Mouse (Mus musculus) hindbrain, embryonic 16.5 days (tissue): ENCODE measurements around the gene Scamp2. TPM values are rescaled to one million over a fixed set of nuclear protein-coding genes. Genes with fewer than 3 reads are reported as not detected.

ENCODE experiments used
- ATAC-seq: fragments of 200-750 bp; cut with Nextera tagmentation; 2 replicates; pipeline ENCODE4 v1.8.0; 2017; ENCODE audit warnings: moderate TSS enrichment, moderate library complexity
- H3K27ac ChIP-seq: fragments of 300-500 bp; sonication (generic); 2 replicates; pipeline ENCODE4 v1.5.1; 2014; ENCODE audit warnings: low read depth, mild to moderate bottlenecking, control low read depth, low read length, moderate library complexity
- H3K27me3 ChIP-seq: fragments of 300-500 bp; sonication (generic); replicated peaks from 2 replicates; pipeline ENCODE4 v1.6.1; 2014; ENCODE audit warnings: low read length; ENCODE audit not compliant: control insufficient read depth, insufficient read depth
- H3K36me3 ChIP-seq: fragments of 300-500 bp; sonication (generic); 2 replicates; pipeline ENCODE4 v1.6.1; 2014; ENCODE audit warnings: mild to moderate bottlenecking, low read length, moderate library complexity, mixed read lengths; ENCODE audit not compliant: control insufficient read depth, insufficient read depth
- H3K4me1 ChIP-seq: fragments of 300-500 bp; sonication (generic); 2 replicates; pipeline ENCODE4 v1.6.1; 2014; ENCODE audit warnings: low read depth, low read length; ENCODE audit not compliant: control insufficient read depth, insufficient read depth
- H3K4me2 ChIP-seq: fragments of 300-500 bp; sonication (generic); 2 replicates; pipeline ENCODE4 v1.6.1; 2014; ENCODE audit warnings: mild to moderate bottlenecking, low read length, control low read depth, moderate library complexity
- H3K4me3 ChIP-seq: fragments of 300-500 bp; sonication (generic); 2 replicates; pipeline ENCODE4 v1.5.1; 2014; ENCODE audit warnings: mild to moderate bottlenecking, low read length, control low read depth, moderate library complexity
- H3K9ac ChIP-seq: fragments of 300-500 bp; sonication (generic); 2 replicates; pipeline ENCODE4 v1.6.1; 2014; ENCODE audit warnings: low read depth, mild to moderate bottlenecking, control low read depth, low read length, moderate library complexity
- H3K9me3 ChIP-seq: fragments of 300-500 bp; sonication (generic); 2 replicates; pipeline ENCODE4 v1.6.1; 2014; ENCODE audit warnings: mild to moderate bottlenecking, low read length, moderate library complexity; ENCODE audit not compliant: control insufficient read depth
- WGBS: fragments of 180-500 bp; shearing (Covaris S2); extraction: QIAGEN DNeasy Blood & Tissue Kit; methylation state at CpG from one replicate; pipeline ENCODE4 v1.1.7; 2014; 5-methylcytosine and 5-hydroxymethylcytosine counted together
- polyA plus RNA-seq: library from polyadenylated mRNA; unstranded; fragments of >200 nt; fragmentation: Nextera tagmentation; extraction: Ambion mirVana; gene quantifications from 2 replicates; pipeline ENCODE4 v1.2.1, GENCODE M21; 2015

The Scamp2 gene
- polyA plus RNA-seq, 1 experiment from 2014 or later = 49.4 TPM

- Histone ChIP-seq H3K9me3 (no peaks in the 10 kb centered on the region), H3K4me2 (no peak overlapping the region), H3K27ac (no peak overlapping the region), H3K27me3 (no peaks in the 10 kb centered on the region), H3K4me3 (no peak overlapping the region), H3K9ac (no peak overlapping the region), H3K36me3 (peaks cover 25% of the 10 kb centered on the region), H3K4me1 (no peaks in the 10 kb centered on the region)
- WGBS = 85% methylated on average over 3 of the region's 3 CpGs
- ATAC-seq = no peak
These were observed 14.8 kb downstream of the Scamp2 start for GRCm38 (mm10) chr9:57575577-57575976.

GRCm38 (mm10) chr9:57577144-57577849 is 16.6 kb downstream of the Scamp2 start:
- no peak for ATAC-seq
- H3K9me3 ChIP-seq = no peaks in the 10 kb centered on the region
- 79% methylated on average over 6 of the region's 6 CpGs for WGBS
- H3K27me3 ChIP-seq = no peaks in the 10 kb centered on the region
- H3K9ac ChIP-seq = no peak overlapping the region
- H3K27ac ChIP-seq = no peak overlapping the region
- no peak overlapping the region for H3K4me3 ChIP-seq
- peaks cover 32% of the 10 kb centered on the region for H3K36me3 ChIP-seq
- no peak overlapping the region for H3K4me2 ChIP-seq
- no peaks in the 10 kb centered on the region for H3K4me1 ChIP-seq

DNA sequence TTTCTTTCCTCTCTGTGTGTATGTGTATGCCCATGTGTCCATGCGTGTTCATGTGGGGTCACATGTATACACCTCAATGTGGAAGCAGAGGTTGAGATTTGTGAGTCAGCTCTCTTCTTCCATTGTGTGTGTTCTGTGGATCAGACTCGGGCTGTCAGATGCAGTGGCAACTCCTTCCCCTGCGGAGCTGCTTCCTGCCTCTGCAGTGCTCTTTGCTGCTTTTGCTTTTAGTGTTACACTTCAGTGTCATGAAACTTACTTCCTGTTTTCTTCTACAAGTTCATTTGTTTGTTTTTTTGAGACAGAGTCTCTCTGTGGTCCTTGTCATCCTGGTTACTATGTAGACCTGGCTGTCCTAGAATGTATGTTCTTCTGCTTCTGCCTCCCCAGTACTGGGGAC is 24.2 kb downstream of the Scamp2 start:
- peaks cover 51% of the 10 kb centered on the region for H3K36me3 ChIP-seq
- no peak for ATAC-seq
- H3K4me3 ChIP-seq = no peak overlapping the region
- H3K9ac ChIP-seq = no peak overlapping the region
- H3K9me3 ChIP-seq = no peaks in the 10 kb centered on the region
- no peak overlapping the region for H3K4me2 ChIP-seq
- H3K4me1 ChIP-seq = peaks cover 5% of the 10 kb centered on the region
- WGBS = 92% methylated on average over 3 of the region's 3 CpGs
- H3K27ac ChIP-seq = no peak overlapping the region
- H3K27me3 ChIP-seq = no peaks in the 10 kb centered on the region

DNA sequence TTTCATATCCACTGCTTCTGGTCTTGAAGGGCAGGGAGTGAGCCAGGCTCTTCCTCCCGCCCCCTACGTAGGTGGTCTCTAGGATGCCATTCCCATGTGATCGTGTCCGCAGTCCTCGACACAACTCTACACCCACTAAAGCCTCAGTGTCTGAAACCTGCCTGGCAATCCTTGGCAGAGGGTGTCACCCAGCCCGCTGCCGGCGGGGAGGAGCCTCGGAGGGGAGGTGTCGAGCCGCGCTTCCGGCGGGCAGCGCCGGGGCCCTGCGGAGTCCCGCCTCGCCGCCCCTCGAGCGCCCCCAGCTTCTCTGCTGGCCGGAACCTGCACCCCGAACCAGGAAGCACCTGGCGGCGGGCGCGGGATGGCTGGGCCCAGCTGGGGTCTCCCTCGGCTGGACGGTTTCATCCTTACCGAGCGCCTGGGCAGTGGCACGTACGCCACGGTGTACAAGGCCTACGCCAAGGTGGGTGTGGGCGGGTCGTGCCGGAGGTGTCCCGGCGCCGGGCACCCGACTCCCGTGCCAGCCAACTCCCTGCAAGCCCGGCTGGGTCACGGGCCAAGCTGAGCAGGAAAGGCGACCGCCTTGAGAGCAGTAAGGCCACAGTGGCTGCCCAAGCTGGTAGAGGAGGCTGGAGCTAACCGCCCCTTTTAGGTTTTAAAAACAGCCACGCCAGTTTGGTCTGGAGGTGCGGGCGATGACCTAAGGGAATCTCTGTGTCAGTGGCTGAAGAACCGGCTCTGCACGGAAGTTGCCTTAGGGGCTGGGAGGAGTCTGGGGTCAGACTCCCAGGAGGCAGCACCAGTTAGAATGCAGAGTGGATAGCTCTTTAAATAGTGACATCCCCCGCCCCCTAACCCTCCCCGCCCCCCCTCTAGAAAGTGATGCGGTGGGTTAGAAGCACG is 28.7 kb downstream of the Scamp2 start, which contains the start of gene Ulk3:
TSS of gene Ulk3 (plus strand) at position 229 of the 903 bp plus-strand sequence.
- ATAC-seq = peak; percentile 87
- Histone ChIP-seq H3K9me3 (no peaks in the 10 kb centered on the region), H3K4me3 (peak within 1 kb of the TSS; percentile 67), H3K4me1 (peaks cover 13% of the 10 kb centered on the region), H3K4me2 (peak within 1 kb of the TSS; percentile 78), H3K27me3 (no peaks in the 10 kb centered on the region), H3K27ac (peak within 1 kb of the TSS; percentile 76), H3K36me3 (peaks cover 24% of the 10 kb centered on the region), H3K9ac (peak within 1 kb of the TSS; percentile 80)
- under 1% methylated on average over 58 of the region's 58 CpGs for WGBS

- Histone ChIP-seq H3K4me3 (no peak overlapping the region), H3K9me3 (no peaks in the 10 kb centered on the region), H3K27me3 (no peaks in the 10 kb centered on the region), H3K9ac (no peak overlapping the region), H3K4me2 (no peak overlapping the region), H3K27ac (no peak overlapping the region), H3K4me1 (peaks cover 13% of the 10 kb centered on the region), H3K36me3 (peaks cover 21% of the 10 kb centered on the region)
- WGBS = 35% methylated on average over 5 of the region's 5 CpGs
- ATAC-seq = no peak
These were observed 30.0 kb downstream of the Scamp2 start for GRCm38 (mm10) chr9:57590726-57591125.

GRCm38 (mm10) chr9:57593454-57594173 is 32.9 kb downstream of the Scamp2 start:
- H3K4me3 ChIP-seq = no peak overlapping the region
- no peaks in the 10 kb centered on the region for H3K9me3 ChIP-seq
- H3K4me1 ChIP-seq = peaks cover 12% of the 10 kb centered on the region
- H3K27me3 ChIP-seq = no peaks in the 10 kb centered on the region
- 39% methylated on average over 12 of the region's 12 CpGs for WGBS
- no peak overlapping the region for H3K27ac ChIP-seq
- peaks cover 12% of the 10 kb centered on the region; the same call in 1 of the 2 replicates for H3K36me3 ChIP-seq
- H3K4me2 ChIP-seq = no peak overlapping the region
- no peak overlapping the region for H3K9ac ChIP-seq
- no peak for ATAC-seq

DNA sequence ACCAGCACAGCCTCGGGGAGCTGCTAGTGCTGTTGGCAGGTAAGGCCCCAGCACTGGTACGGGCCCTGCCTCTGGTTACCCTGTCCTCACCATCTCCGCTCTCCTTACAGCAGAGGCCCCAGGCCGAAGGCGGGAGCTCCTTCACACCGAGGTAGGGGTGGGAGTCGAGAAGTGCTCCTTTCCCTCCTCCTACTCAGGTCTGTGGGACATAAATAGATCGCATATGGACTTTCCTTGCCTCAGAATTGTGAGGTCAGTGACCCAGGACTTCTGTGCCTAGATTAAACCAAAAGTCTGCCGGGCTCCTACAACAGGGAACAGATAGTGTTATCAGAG is 33.4 kb downstream of the Scamp2 start:
- no peak overlapping the region for H3K27ac ChIP-seq
- H3K36me3 ChIP-seq = peaks cover 12% of the 10 kb centered on the region; the same call in 1 of the 2 replicates
- H3K4me1 ChIP-seq = peaks cover 8% of the 10 kb centered on the region
- WGBS = 64% methylated on average over 9 of the region's 9 CpGs
- ATAC-seq = no peak
- no peak overlapping the region for H3K4me3 ChIP-seq
- H3K9ac ChIP-seq = no peak overlapping the region
- no peak overlapping the region for H3K4me2 ChIP-seq
- H3K27me3 ChIP-seq = no peaks in the 10 kb centered on the region
- no peaks in the 10 kb centered on the region for H3K9me3 ChIP-seq

- Histone ChIP-seq H3K27ac (no peak overlapping the region), H3K36me3 (peaks cover 12% of the 10 kb centered on the region; the same call in 1 of the 2 replicates), H3K9me3 (no peaks in the 10 kb centered on the region), H3K9ac (no peak overlapping the region), H3K4me3 (no peak overlapping the region), H3K27me3 (no peaks in the 10 kb centered on the region), H3K4me2 (no peak overlapping the region), H3K4me1 (peaks cover 5% of the 10 kb centered on the region; the same call in 1 of the 2 replicates)
- 86% methylated on average over 8 of the region's 8 CpGs for WGBS
- ATAC-seq = no peak
These were observed 36.5 kb downstream of the Scamp2 start for GRCm38 (mm10) chr9:57597265-57597664.
